Mouse (Mus musculus): ENCODE measurements around the gene B4galt5. TPM values are rescaled to one million over a fixed set of nuclear protein-coding genes. Genes with fewer than 3 reads are reported as not detected.

The B4galt5 gene
- polyA plus RNA-seq, 1 experiment = 70.0 TPM

- Histone ChIP-seq H3K36me3 (ENCODE audit: control insufficient read depth, insufficient read depth) (no peaks in the 10 kb centered on the region), H3K4me2 (ENCODE audit: low read depth) (peak overlapping the region; percentile 27), H3K79me2 (ENCODE audit: control insufficient read depth, insufficient read depth) (no peaks in the 10 kb centered on the region), H3K27me3 (ENCODE audit: control insufficient read depth, insufficient read depth, insufficient read length) (no peaks in the 10 kb centered on the region), H3K4me3 (no peak overlapping the region), H3ac (ENCODE audit: control insufficient read depth, insufficient read length) (no peak overlapping the region)
- TF ChIP-seq POLR2AphosphoS2 (IDR thresholded peaks at IDR 0.05; ENCODE audit: insufficient read length, low read depth) = no peak
- TF ChIP-seq USF1 (IDR thresholded peaks at IDR 0.05; ENCODE audit: low read depth) = peak; percentile 67
- peak in 1 of 3 experiments; percentile 48 for TF ChIP-seq MYOD1 (IDR thresholded peaks at IDR 0.05; ENCODE audit: control insufficient read depth in 1 of 3, insufficient read length in 2 of 3, low read depth in 2 of 3)
Observed at GRCm38 (mm10) chr2:167374191-167374805, 25.3 kb upstream of the B4galt5 start.

DNA sequence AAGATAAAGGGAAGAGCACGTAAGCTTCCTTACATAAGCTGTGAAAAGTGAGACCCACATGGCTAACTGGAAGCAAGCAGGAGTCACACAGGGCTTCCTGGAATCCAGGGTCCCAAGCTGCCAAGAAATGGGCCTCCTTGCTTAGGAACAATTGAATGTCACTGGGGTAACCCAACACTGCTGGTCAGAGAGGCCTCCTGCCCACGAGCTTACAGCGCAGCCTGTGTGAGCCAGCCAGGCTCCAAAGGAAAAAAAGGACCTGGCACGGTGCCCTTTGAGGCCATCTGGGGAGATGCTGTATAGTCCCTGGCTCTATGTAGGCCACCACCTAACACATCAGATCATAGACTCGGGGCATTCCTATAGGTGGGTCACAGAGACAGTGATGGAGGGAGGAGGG is 24.3 kb upstream of the B4galt5 start:
- H3K4me3 ChIP-seq = no peak overlapping the region
- H3K79me2 ChIP-seq (ENCODE audit: control insufficient read depth, insufficient read depth) = no peaks in the 10 kb centered on the region
- H3K27me3 ChIP-seq (ENCODE audit: control insufficient read depth, insufficient read depth, insufficient read length) = no peaks in the 10 kb centered on the region
- no peak overlapping the region for H3ac ChIP-seq (ENCODE audit: control insufficient read depth, insufficient read length)
- H3K36me3 ChIP-seq (ENCODE audit: control insufficient read depth, insufficient read depth) = no peaks in the 10 kb centered on the region
- TF ChIP-seq MYOD1 (IDR thresholded peaks at IDR 0.05; ENCODE audit: control insufficient read depth in 1 of 3, insufficient read length in 2 of 3, low read depth in 2 of 3) (peak in 1 of 3 experiments; percentile 15), CEBPB (IDR thresholded peaks at IDR 0.05; ENCODE audit: insufficient read depth, poor library complexity, severe bottlenecking) (no peak), MYOG (IDR thresholded peaks at IDR 0.05; ENCODE audit: control insufficient read depth in 1 of 3, insufficient read depth in 1 of 3, insufficient read length in 2 of 3, low read depth in 2 of 3) (peak in 1 of 3 experiments; percentile 20), USF1 (IDR thresholded peaks at IDR 0.05; ENCODE audit: low read depth) (peak; percentile 27)
- peak overlapping the region; percentile 27 for H3K4me2 ChIP-seq (ENCODE audit: low read depth)

GRCm38 (mm10) chr2:167371506-167371905 is 22.5 kb upstream of the B4galt5 start:
- Histone ChIP-seq H3K27me3 (ENCODE audit: control insufficient read depth, insufficient read depth, insufficient read length) (no peaks in the 10 kb centered on the region), H3ac (ENCODE audit: control insufficient read depth, insufficient read length) (no peak overlapping the region), H3K79me2 (ENCODE audit: control insufficient read depth, insufficient read depth) (no peaks in the 10 kb centered on the region), H3K4me2 (ENCODE audit: low read depth) (no peak overlapping the region), H3K36me3 (ENCODE audit: control insufficient read depth, insufficient read depth) (no peaks in the 10 kb centered on the region), H3K4me3 (no peak overlapping the region)
- no peak for TF ChIP-seq REST (IDR thresholded peaks at IDR 0.05; ENCODE audit: insufficient read depth, insufficient read length)
- TF ChIP-seq SRF (IDR thresholded peaks at IDR 0.05; ENCODE audit: control insufficient read depth, insufficient read length, low read depth) = no peak

GRCm38 (mm10) chr2:167368328-167368727 is 19.3 kb upstream of the B4galt5 start:
- Histone ChIP-seq H3ac (ENCODE audit: control insufficient read depth, insufficient read length) (no peak overlapping the region), H3K79me2 (ENCODE audit: control insufficient read depth, insufficient read depth) (no peaks in the 10 kb centered on the region), H3K4me3 (no peak overlapping the region), H3K4me2 (ENCODE audit: low read depth) (no peak overlapping the region), H3K36me3 (ENCODE audit: control insufficient read depth, insufficient read depth) (no peaks in the 10 kb centered on the region), H3K27me3 (ENCODE audit: control insufficient read depth, insufficient read depth, insufficient read length) (no peaks in the 10 kb centered on the region)
- TF ChIP-seq TCF12 (IDR thresholded peaks at IDR 0.05; ENCODE audit: insufficient read depth, poor library complexity, severe bottlenecking) (no peak), CEBPB (IDR thresholded peaks at IDR 0.05; ENCODE audit: insufficient read depth, poor library complexity, severe bottlenecking) (no peak), E2F4 (IDR thresholded peaks at IDR 0.05; ENCODE audit: insufficient read depth) (no peak), MYOG (IDR thresholded peaks at IDR 0.05; ENCODE audit: control insufficient read depth in 1 of 3, insufficient read depth in 1 of 3, insufficient read length in 2 of 3, low read depth in 2 of 3) (no peak), REST (IDR thresholded peaks at IDR 0.05; ENCODE audit: insufficient read depth, insufficient read length) (no peak), POLR2AphosphoS2 (IDR thresholded peaks at IDR 0.05; ENCODE audit: insufficient read length, low read depth) (no peak), MYOD1 (IDR thresholded peaks at IDR 0.05; ENCODE audit: control insufficient read depth in 1 of 3, insufficient read length in 2 of 3, low read depth in 2 of 3) (no peak), MAX (IDR thresholded peaks at IDR 0.05; ENCODE audit: low read depth) (no peak), SRF (IDR thresholded peaks at IDR 0.05; ENCODE audit: control insufficient read depth, insufficient read length, low read depth) (no peak), POLR2A (IDR thresholded peaks at IDR 0.05; ENCODE audit: insufficient read length, low read depth) (no peak), USF1 (IDR thresholded peaks at IDR 0.05; ENCODE audit: low read depth) (no peak), TCF3 (IDR thresholded peaks at IDR 0.05; ENCODE audit: insufficient read length, low read depth) (no peak)

- no peak overlapping the region for H3K4me2 ChIP-seq (ENCODE audit: low read depth)
Observed at GRCm38 (mm10) chr2:167367777-167368281, 18.8 kb upstream of the B4galt5 start.

More at GRCm38 (mm10) chr2:167367777-167368281, 18.8 kb upstream of the B4galt5 start:
- TF ChIP-seq MYOG (IDR thresholded peaks at IDR 0.05; ENCODE audit: control insufficient read depth in 1 of 3, insufficient read depth in 1 of 3, insufficient read length in 2 of 3, low read depth in 2 of 3) (no peak), USF1 (IDR thresholded peaks at IDR 0.05; ENCODE audit: low read depth) (no peak), TCF12 (IDR thresholded peaks at IDR 0.05; ENCODE audit: insufficient read depth, poor library complexity, severe bottlenecking) (no peak)
- Histone ChIP-seq H3ac (ENCODE audit: control insufficient read depth, insufficient read length) (no peak overlapping the region), H3K36me3 (ENCODE audit: control insufficient read depth, insufficient read depth) (no peaks in the 10 kb centered on the region), H3K4me3 (no peak overlapping the region), H3K27me3 (ENCODE audit: control insufficient read depth, insufficient read depth, insufficient read length) (no peaks in the 10 kb centered on the region), H3K79me2 (ENCODE audit: control insufficient read depth, insufficient read depth) (no peaks in the 10 kb centered on the region)

Measured in myocyte (in vitro differentiated cells).